Mouse (Mus musculus) MN1 (cell line): ENCODE results near the gene Msrb3.
"Not testable (repeated sequence)": the region's sequence is repeated elsewhere in the genome, so short reads cannot be mapped to it uniquely, and the experiment has no call there.

Source experiments
- DNase-seq: peaks from one replicate; pipeline ENCODE4 v3.0.0-alpha.2; 2016; ENCODE audit warnings: low spot score

Gene Msrb3

DNA sequence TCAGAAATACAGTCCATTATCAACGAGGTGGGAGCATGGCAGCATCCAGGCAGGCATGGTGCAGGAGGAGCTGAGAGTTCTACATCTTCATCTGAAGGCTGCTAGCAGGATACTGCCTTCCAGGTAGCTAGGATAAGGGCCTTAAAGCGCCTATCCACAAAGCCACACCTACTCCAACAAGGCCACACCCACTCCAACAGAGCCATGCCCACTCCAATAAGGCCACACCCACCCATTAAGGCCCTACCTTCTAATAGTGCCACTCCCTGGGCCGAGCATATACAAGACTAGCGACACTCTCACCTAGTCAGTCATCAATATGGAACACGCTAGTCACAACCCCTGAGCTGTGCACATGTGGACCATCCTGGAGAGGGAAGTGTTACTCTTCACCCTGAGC, 149.3 kb downstream of the Msrb3 start:
- DNase-seq: not testable (repeated sequence)

DNA sequence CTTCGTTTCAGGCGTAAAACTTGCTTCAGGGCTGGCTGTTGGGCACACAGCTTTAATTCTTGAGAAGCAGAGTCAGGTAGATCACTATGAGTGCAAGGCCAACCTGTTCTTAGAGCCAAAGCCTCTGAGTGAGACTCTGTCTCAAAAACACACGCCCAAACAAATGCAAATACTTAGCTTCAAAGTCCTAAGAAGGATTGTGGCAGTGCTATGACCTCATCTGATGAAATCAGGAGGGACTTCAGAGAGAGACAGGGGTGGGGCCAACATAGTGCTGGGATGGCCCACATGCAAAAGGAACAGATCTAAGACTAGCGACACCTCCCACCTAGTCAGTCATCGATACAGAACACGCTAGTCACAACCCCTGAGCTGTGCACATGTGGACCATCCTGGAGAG, 150.7 kb downstream of the Msrb3 start:
- DNase-seq: no peak

DNA sequence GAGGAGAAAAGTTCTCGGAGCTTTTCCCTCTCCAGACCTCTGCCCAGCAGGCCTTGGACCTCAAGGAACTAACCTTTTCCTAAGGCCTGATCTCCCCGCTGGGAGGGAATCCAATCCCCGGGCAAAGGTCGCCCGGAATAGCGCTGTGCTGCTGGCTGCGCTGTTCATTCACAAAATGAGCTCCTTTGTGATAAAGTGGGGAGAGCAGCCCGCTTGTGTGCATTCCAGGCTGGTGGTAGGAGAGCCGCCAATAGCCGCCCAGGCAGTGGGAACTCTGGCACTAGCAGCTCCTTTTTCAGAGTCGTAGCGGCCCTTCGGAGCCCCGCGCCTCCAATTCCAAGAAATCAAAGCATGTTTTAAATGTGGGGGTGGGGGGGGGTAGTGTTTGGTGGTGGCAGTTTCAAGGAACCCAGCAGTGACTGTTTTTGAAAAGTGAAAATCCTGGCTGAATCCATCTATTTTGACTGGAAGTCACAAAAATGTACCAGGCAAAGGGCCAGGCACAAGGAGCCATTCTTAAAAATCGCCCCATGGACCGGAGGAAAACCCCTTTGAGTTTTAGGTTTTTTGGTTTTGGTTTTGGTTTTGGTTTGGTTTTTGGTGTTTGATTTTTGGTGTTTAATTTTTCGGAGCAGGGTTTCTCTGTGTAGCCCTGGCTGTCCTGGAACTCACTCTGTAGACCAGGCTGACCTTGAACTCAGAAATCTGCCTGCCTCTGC, 153.6 kb downstream of the Msrb3 start:
- DNase-seq: no peak

DNA sequence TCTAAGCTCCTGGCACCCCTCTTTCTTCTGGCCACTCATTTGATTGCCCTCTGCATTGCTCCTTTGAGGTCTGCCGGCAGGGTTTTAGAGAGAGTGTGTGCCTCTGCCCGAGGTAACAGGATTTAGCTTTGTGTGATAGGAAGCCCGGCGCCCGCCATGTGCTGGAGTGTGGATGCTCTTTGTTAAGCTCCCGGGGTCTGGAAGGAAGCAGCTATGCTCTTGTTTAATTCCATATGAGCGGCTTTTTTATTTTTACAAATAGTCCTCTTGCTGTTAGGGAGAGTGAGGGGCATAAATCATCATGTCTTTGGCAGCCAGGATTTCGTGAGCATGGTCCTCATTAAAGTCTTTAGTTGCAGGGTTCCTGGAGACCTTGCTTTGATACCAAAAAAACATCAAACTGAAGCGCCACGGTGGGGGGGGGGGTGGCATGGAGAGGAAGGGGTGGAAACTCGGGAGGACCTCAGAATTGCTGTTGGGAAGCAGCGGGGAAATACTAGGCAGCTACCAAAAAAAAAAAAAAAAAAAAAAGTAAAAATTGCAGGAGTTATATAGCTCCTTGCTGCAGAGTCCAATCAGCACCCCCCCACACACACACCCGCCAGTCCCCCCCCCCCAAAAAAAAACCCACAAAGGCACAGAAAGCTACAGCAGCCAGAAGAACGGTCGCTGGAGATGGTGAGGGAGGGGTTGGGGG, 154.3 kb downstream of the Msrb3 start:
- DNase-seq: no peak

DNA sequence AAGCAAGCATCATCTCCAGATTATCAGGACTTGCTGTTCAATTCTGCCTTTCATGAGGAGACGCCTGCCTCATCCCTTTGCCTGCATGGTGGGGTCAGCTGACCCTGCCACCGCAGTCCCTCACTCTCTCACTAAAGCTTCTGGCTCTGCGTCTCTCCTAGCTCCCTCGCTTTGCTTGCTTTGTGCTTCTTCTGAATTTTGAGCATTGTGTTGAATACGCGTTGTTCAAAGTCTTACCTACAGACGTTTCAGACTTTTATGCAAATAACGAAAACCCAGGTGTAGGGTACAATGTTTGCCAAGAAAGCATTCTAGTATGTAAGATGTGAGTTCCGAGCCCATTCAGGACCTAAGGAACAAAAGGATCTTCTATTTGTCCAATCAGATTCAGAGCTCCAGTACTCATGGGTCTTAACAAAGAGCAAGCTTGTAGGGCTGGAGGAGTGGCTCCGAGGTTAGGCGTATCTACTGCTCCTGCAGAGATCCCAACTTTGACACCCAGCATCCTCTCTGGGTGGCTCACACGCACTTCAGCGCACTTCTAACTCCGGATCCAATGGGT, 162.3 kb downstream of the Msrb3 start:
- DNase-seq: no peak

DNA sequence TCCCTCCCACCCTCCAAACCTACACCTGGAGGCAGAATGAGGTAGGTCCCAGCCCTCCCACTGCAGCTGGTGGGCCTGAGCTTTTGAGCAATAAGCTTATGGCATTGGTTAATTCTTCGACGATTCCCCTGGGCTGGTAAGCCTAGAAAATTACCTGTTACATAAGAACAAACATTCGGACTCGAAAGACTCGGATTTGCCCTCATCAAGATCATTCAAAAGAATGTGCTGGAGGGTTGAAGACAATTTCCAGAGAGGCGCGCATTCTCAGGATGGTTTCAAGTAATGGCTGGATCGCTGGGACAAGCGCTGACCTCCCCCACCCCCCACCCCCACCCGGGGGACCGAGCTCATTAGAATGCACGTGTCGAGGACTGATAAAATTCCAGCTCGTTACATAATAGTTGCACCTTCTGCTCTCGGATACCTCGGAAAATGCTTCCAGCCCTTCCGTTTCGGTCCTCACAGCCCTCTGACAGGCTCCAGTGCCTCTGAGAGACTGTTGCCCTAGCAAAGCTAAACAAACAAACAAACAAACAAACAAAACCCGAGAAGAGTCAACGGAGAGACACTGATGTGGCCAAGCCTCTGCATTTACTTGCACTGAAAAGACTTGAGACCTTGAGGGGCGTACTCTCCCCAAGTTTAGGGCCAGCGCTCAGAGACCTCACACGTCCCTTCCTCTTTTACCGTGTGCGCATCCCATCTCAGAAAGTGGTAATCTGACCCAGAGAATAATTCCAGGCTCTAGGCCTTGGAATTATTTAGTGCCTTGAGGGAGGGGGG, 163.0 kb downstream of the Msrb3 start:
- DNase-seq: no peak

DNA sequence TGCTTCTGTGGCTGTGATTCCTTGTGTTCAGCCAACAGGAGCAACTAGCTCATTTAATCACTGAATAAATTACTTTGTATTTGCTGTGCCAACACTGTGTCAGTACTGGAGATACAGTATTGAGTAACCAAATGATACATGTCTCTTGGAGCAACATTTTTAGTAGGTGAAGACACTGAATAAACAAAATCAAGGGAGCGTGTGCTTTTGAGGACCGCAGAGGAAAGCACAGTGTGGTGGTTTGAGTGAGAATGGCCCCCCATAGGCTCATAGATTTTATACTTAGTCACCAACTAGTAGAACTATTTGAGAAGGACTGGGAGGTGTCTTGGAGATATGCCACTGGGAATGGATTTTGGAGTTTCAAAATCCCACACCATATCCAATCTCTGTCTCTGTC, 164.5 kb downstream of the Msrb3 start:
- no peak for DNase-seq
